Mouse (Mus musculus) olfactory bulb, adult 2 months (tissue): ENCODE results near the gene Ralbp1. TPM values are rescaled to one million over a fixed set of nuclear protein-coding genes. Genes with fewer than 3 reads are reported as not detected.

Experiments
- H3K27ac ChIP-seq: fragments of 200-500 bp; 2 replicates; pipeline ENCODE4 v1.5.1; 2012; ENCODE audit warnings: low read depth, low read length; ENCODE audit not compliant: insufficient read depth
- H3K4me1 ChIP-seq: fragments of 200-500 bp; 2 replicates; pipeline ENCODE4 v1.6.1; 2012; ENCODE audit warnings: low read length; ENCODE audit not compliant: control insufficient read depth, insufficient read depth
- H3K4me3 ChIP-seq: fragments of 200-500 bp; 2 replicates; pipeline ENCODE4 v1.5.1; 2012; ENCODE audit warnings: mild to moderate bottlenecking, low read depth, low read length, moderate library complexity; ENCODE audit not compliant: insufficient read depth
- CTCF ChIP-seq: fragments of 200-500 bp; IDR thresholded peaks from 2 replicates; pipeline ENCODE4 v1.5.1; 2012; ENCODE audit warnings: low read depth, mild to moderate bottlenecking, low read length, moderate library complexity; ENCODE audit not compliant: insufficient read depth
- POLR2A ChIP-seq: fragments of 200-500 bp; IDR thresholded peaks from 2 replicates; pipeline ENCODE4 v1.6.1; 2012; ENCODE audit warnings: mild to moderate bottlenecking, low read depth, low read length, moderate library complexity; ENCODE audit not compliant: insufficient read depth
- WGBS: fragments of 180-500 bp; shearing (Covaris S2); methylation state at CpG from one replicate; pipeline ENCODE4 v1.1.7; 2018; 5-methylcytosine and 5-hydroxymethylcytosine counted together
- polyA plus RNA-seq: library from polyadenylated mRNA; stranded (reverse); fragments of >200 nt; gene quantifications from 2 replicates; pipeline ENCODE4 v1.2.4, GENCODE M21; 2012; ENCODE audit warnings: low replicate concordance; ENCODE audit not compliant: missing spikeins, insufficient read depth, insufficient read length

Ralbp1 gene
- polyA plus RNA-seq, 1 experiment = not detected

DNA sequence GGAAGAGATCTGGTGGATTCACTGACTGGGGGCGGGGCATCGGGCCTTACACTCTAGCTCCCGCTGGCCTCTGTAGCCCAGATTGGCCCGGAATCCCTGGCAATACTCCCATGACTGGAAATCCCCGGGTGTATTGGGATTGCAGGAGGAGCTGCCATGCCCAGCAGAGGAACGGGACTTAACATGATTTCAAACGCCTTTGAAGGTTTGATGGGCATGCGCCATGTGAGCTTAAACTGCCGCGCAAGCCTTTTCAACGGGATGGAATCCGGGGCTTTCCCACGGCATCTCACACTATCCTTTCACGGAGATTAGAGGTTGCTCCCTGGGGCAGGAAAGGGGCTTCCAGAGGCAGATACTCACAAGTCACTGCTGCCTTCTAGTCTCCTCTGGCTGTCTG is 19.6 kb upstream of the Ralbp1 start:
- Histone ChIP-seq H3K4me1 (no peaks in the 10 kb centered on the region), H3K27ac (no peak overlapping the region), H3K4me3 (no peak overlapping the region)
- 86% methylated on average over 14 of the region's 14 CpGs for WGBS
- TF ChIP-seq CTCF = no peak
- no peak for TF ChIP-seq POLR2A

GRCm38 (mm10) chr17:65903826-65904225 is 18.2 kb upstream of the Ralbp1 start:
- H3K27ac ChIP-seq = no peak overlapping the region
- TF ChIP-seq POLR2A (no peak), CTCF (no peak)
- 92% methylated on average over 8 of the region's 8 CpGs for WGBS
- H3K4me3 ChIP-seq = no peak overlapping the region
- H3K4me1 ChIP-seq = no peaks in the 10 kb centered on the region

GRCm38 (mm10) chr17:65903011-65903410 is 17.4 kb upstream of the Ralbp1 start:
- 100% methylated on average over 1 of the region's 1 CpGs for whole genome bisulfite sequencing
- TF ChIP-seq POLR2A (no peak), CTCF (no peak)

GRCm38 (mm10) chr17:65902281-65902680 is 16.7 kb upstream of the Ralbp1 start:
- no peaks in the 10 kb centered on the region for H3K4me1 ChIP-seq
- no peak overlapping the region for H3K27ac ChIP-seq
- 74% methylated on average over 6 of the region's 6 CpGs for WGBS
- H3K4me3 ChIP-seq = no peak overlapping the region
- TF ChIP-seq POLR2A = no peak
- no peak for TF ChIP-seq CTCF

More at GRCm38 (mm10) chr17:65903011-65903410, 17.4 kb upstream of the Ralbp1 start:
- no peak overlapping the region for H3K4me3 ChIP-seq
- no peaks in the 10 kb centered on the region for H3K4me1 ChIP-seq
- no peak overlapping the region for H3K27ac ChIP-seq

DNA sequence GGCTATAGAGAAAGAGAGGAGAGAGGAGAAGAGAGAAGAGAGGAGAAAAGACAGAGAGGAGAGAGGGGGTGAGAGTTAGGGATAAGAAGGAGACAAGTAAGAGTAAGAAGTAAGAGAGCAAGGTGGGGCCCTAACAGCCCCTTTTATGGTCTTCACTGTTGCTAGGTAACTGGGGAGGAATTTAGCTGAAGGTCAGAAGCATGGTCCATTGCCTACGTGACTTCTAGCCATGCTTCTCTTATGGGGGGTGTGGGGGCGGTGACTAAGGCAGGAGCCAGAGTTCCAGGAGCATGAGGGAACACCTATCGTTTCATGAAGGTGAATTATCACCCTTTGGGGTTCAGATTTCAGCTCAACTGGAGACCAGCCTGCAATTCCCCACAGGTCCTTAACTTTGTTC is 10.4 kb upstream of the Ralbp1 start:
- WGBS = 84% methylated on average over 3 of the region's 3 CpGs
- Histone ChIP-seq H3K4me1 (no peaks in the 10 kb centered on the region), H3K27ac (no peak overlapping the region), H3K4me3 (no peak overlapping the region)
- TF ChIP-seq POLR2A (no peak), CTCF (no peak)

DNA sequence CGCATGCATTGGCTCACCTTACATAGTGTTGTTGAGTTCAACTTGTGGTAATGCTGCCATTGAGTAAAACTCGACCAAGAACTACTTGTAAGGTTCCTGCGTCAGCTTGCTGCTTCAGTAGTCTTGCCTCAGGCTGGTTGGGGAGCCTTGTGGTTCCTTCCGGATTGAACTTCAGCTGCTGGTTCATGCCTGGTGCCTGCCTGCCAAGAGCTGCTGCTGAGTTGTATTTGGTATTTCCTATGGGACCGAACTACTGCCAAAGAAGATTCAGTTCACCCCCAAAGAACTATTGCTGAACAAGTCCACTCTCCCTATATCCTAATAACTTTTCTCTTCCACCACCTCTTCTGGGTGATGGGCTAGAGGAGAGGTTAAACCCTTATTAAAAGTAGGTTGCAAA is 3.9 kb upstream of the Ralbp1 start:
- WGBS = 84% methylated on average over 5 of the region's 5 CpGs

DNA sequence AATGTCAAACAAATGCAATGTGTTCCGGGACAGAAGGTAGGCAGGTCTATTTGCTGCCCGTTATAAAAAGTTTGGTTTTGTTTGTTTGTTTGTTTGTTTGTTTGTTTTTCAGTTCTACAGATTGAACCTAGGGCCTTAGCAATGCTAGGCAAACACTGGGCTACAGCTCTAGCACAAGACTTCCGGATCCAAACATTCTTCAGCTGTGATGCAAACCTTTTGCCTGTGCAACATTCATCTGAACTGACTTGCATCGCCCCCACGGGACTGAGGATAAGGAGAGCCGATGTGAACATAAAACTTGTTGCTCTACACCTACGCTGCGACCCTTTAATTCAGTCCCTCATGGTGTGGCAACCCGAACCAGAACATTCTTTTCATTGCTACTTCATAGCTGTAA is 973 bp upstream of the Ralbp1 start:
- TF ChIP-seq POLR2A = no peak
- TF ChIP-seq CTCF = no peak
- 61% methylated on average over 9 of the region's 9 CpGs for WGBS

More for the DNA sequence above, 3.9 kb upstream of the Ralbp1 start:
- TF ChIP-seq POLR2A (no peak), CTCF (no peak)
- Histone ChIP-seq H3K4me1 (0 out of 2 replicates have a peak, but pooled peaks cover 2% of the 10 kb centered on the region), H3K27ac (no peak overlapping the region), H3K4me3 (no peak overlapping the region)

GRCm38 (mm10) chr17:65885398-65885696 is 251 bp downstream of the Ralbp1 start:
- 0% methylated on average over 11 of the region's 11 CpGs for WGBS
- Histone ChIP-seq H3K4me1 (0 out of 2 replicates have a peak, but pooled peaks cover 2% of the 10 kb centered on the region), H3K27ac (peak overlapping the region; percentile 95), H3K4me3 (peak overlapping the region; percentile 70)
- TF ChIP-seq POLR2A (no peak; the same call in 1 of the 2 replicates), CTCF (no peak)

More for the DNA sequence above, 973 bp upstream of the Ralbp1 start:
- peak overlapping the region; percentile 9; the same call in 1 of the 2 replicates for H3K4me3 ChIP-seq
- H3K4me1 ChIP-seq = 0 out of 2 replicates have a peak, but pooled peaks cover 2% of the 10 kb centered on the region
- peak overlapping the region; percentile 95 for H3K27ac ChIP-seq

- Histone ChIP-seq H3K4me3 (peak overlapping the region; percentile 82), H3K27ac (peak overlapping the region; percentile 95), H3K4me1 (0 out of 2 replicates have a peak, but pooled peaks cover 2% of the 10 kb centered on the region)
- TF ChIP-seq POLR2A = peak; percentile 86
- TF ChIP-seq CTCF = no peak; the same call in 1 of the 2 replicates
- WGBS = under 1% methylated on average over 66 of the region's 67 CpGs
These were observed 754 bp downstream of the Ralbp1 start for GRCm38 (mm10) chr17:65884691-65885397.
